Mouse (Mus musculus) forelimb bud, embryonic 11.5 days (tissue): ENCODE data around the gene Nme8.
A peak's percentile ranks its signal among the peaks of the same experiment; 100 is the strongest.

Experiments
- DNase-seq: peaks from one replicate; pipeline ENCODE4 v3.0.0-alpha.2; 2012; ENCODE audit warnings: low read depth, low spot score

The Nme8 gene

DNA sequence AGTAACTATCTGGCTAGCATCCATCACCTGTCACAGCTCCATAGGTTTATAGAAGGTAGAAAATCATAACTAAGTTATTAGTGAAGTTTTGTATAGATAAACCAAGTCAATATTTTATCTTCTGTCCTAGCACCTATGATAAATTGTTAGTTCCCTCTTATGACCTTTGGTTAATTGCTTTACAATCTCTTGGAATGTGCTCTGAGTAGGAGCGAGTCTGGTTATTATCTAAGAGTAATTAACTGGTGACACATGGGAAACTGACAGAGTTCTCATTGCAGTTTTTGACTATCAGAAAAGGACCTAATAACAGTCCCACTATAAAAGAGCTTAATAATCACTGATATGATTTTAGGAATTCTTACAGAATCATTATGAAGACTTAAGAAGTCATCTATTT is 54.1 kb downstream of the Nme8 start:
- no peak for DNase-seq

GRCm38 (mm10) chr13:19640203-19640851 is 57.3 kb downstream of the Nme8 start:
- no peak for DNase-seq

GRCm38 (mm10) chr13:19636131-19636530 is 61.5 kb downstream of the Nme8 start:
- no peak for DNase-seq

DNA sequence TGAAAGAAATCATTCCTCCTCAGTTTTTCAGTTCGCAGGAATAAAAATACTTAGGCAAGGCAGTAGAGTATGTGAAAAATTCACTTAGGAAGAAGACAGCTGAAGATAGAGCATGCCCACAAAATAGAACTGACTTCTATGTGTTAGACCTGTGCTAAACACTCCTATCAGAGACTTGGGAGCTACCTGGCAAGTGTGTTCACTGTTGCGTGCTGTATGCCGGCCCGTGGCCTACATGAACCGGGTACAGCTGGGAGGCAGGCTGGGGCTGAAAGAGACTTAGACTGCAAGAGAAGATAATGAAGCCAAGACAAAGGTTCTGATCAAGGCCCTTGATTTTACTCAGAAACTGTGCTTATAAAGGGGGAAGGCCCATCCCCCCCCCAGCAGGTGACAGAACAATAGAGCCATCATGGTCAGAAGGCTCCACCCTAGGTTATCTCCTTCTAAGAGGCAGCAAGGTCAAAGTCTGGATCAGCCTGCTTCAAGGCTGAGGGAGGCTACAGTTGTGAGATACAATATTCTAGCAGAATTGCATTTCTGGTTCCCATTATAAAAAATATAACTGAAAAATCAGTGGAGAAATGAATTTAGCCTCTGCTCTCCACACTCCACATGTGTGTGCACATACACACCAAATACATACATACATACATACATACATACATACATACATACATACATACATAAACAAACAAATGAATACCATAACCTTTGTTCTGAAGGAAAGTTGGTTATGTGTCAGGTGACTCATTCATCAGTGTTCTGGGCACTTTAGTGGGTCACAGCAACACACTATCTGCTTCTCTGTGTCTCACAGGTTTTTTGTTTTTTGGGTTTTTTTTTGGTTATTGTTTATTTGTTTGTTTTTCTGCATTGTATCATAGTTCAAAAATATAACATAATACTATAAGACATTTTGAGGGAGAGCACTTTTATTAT is 66.6 kb downstream of the Nme8 start:
- DNase-seq = no peak

DNA sequence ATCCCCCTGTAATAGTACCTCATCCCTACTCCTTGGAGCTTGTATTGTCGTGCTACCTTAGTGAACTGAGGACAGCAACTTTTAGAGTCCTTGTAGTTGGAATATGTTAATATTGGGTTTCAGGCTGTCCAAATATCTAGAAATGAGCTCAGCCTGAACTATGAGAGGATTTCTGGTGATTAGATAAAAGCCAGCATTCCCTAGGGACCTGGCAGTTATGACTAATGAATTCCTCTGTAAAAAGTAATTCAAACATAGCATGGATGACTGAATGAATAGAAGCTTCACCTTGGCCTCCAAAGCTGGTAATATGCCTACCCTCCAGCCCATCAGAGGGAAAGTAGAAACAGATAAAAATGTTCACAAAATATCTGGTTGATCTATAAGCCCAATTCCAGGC is 71.1 kb downstream of the Nme8 start:
- no peak for DNase-seq

DNA sequence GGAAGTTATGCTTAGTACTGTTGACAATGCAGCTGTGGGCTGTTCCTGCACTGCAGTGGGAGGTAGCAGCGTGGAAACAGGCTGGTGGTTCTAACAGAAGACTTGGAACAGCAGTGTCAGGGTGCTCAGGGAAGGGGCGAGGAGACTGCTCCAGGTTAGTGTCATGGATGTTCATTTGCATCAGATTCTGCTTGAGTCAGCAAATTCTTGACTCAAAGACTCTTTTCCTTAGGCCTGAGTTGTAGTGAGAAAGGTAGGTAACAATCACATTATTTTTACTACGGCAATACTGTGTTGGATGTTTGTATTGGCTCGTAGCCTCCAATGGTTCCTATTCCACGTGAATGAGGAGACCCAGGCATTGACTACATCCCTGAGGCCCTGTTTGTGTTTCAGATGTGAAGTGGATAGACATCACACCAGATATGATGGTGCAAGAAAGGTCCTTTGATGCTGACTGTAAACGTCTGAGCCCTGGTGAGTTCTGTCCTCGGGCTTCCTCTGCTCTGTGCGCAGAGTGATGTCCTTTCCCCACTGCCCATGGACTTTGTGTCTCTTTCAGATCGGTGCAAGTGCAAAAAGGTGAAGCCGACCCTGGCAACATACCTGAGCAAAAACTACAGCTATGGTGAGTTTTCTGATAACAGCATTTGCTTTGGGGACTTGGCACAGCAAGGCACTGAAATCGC is 72.8 kb downstream of the Nme8 start:
- no peak for DNase-seq

- DNase-seq = no peak
These were observed 74.2 kb downstream of the Nme8 start for GRCm38 (mm10) chr13:19623228-19623905.

- DNase-seq = no peak
These were observed 74.9 kb downstream of the Nme8 start, which contains the start of gene Sfrp4 for GRCm38 (mm10) chr13:19622573-19623227. Gene Sfrp4, plus strand, starts transcription at chr13:19623104.

GRCm38 (mm10) chr13:19619216-19619927 is 78.2 kb downstream of the Nme8 start, which contains the start of gene Epdr1:
Gene Epdr1, minus strand, starts transcription at chr13:19619927.
- DNase-seq = peak; percentile 81

- DNase-seq = peak; percentile 31
These were observed 78.8 kb downstream of the Nme8 start for GRCm38 (mm10) chr13:19618841-19619215.

DNA sequence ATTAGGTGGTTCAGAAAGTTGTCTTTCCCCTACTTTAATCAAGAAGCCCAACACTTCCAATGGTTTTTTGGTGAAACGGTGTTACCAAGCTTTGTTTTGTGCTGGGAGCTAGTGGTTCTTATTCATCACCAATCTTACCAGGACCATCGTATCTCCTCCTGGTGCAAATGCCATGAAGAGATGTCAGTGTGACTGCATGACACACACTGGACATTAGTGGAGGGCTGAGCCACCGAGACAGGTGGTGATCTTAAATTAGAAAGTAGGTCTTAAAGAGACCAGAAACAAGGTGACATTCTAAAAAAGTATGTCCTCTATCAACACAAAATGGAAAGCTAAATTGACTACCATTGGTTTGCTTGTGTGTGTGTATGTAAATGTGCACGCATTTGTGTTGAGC is 79.5 kb downstream of the Nme8 start:
- no peak for DNase-seq

DNA sequence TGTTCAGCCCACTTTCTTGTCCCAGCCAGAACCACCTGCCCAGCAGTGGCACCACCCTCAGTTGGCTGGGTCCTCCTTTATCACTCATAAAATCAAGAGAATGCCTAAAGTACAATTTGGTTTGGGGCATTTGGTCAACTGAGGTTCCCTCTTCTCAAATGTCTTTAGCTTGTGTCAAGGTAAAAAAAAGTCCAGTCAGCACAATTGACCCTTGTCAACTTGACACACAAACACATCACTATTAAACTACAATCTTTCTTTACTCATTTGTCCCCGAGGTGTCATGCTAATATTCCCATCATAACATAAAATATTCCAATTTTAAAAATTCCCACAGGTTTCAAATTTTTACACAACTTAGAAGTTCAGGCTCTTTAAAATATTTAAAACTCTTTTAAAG is 83.3 kb downstream of the Nme8 start:
- no peak for DNase-seq

- DNase-seq = no peak
These were observed 84.2 kb downstream of the Nme8 start for GRCm38 (mm10) chr13:19613426-19613825.

DNA sequence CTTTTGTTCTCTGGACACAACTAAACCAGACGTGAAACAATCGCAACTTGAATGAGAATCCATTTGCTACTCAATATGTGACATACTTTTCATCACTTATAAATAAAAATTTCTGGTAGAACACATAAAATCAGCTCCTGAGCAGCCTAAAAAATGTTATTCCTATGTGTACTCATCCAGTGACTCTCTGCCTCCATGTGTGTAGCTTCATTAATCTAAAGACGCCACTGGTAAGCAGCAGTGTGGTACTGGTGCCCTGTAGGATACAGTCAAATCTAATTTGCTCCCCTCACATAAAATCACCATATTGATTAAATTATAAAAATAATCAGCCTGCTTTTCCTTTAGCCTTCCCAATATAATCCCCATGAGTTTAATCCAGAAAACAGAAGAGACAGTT is 84.6 kb downstream of the Nme8 start:
- DNase-seq = no peak

DNA sequence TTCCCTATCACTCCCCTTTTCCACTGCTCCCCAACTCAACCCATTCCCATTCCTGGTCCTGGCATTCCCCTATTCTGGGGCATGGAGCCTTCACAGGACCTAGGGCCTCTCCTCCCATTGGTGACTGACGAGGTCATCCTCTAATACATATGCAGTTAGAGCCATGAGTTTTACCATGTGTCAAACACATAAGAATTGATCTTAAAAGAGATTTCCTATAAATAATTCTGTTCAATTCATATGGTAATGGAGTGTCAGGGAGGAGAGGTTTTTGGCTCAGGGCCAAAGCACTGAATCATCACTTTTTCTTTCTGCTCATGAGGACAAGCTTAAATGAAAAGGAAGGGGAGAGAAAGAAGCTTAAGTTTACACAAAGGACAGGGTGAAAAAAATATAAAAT is 85.2 kb downstream of the Nme8 start:
- DNase-seq = no peak

GRCm38 (mm10) chr13:19608120-19608519 is 89.5 kb downstream of the Nme8 start:
- no peak for DNase-seq

GRCm38 (mm10) chr13:19604916-19605315 is 92.7 kb downstream of the Nme8 start:
- no peak for DNase-seq

- DNase-seq = no peak
These were observed 93.9 kb downstream of the Nme8 start for GRCm38 (mm10) chr13:19603719-19604118.

- DNase-seq = no peak
These were observed 95.1 kb downstream of the Nme8 start for GRCm38 (mm10) chr13:19602531-19602930.

GRCm38 (mm10) chr13:19599242-19599641 is 98.4 kb downstream of the Nme8 start:
- DNase-seq = no peak

DNA sequence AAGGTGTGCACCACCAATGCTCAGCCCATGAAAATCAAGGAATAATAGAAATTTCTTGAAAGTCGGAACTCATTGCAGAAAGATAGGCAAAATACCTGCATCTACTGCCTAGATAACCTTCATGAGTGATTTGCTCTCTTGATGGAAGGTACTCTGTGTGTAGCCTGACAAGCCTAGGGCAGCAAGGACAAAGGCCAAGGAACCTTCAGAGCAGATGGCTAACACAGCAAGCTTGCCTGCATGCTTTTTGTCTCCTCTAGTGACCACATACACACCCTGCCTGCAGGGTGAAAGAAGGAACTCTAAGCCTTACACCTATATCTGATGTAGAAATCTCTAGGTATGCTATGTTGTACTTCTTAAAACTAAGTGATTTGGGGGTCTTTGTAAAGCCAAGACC is 102.5 kb downstream of the Nme8 start:
- DNase-seq = no peak
